Mouse (Mus musculus) liver, embryonic 15.5 days (tissue): ENCODE results near the gene Cdk2ap2. TPM values are rescaled to one million over a fixed set of nuclear protein-coding genes. Genes with fewer than 3 reads are reported as not detected.

Source experiments
- ATAC-seq: fragments of 200-750 bp; cut with Nextera tagmentation; 2 replicates; pipeline ENCODE4 v1.8.0; 2017; ENCODE audit warnings: moderate number of reproducible peaks, mild to moderate bottlenecking, moderate library complexity; ENCODE audit not compliant: insufficient read depth
- H3K27ac ChIP-seq: fragments of 300-500 bp; sonication (generic); replicated peaks from 2 replicates; pipeline ENCODE4 v1.5.1; 2015; ENCODE audit warnings: mild to moderate bottlenecking, inconsistent platforms
- H3K27me3 ChIP-seq: fragments of 300-500 bp; sonication (generic); 2 replicates; pipeline ENCODE4 v1.6.1; 2015; ENCODE audit warnings: mild to moderate bottlenecking, inconsistent platforms
- H3K36me3 ChIP-seq: fragments of 300-500 bp; sonication (generic); replicated peaks from 2 replicates; pipeline ENCODE4 v1.6.1; 2015; ENCODE audit warnings: moderate library complexity, mild to moderate bottlenecking, inconsistent platforms
- H3K4me1 ChIP-seq: fragments of 300-500 bp; sonication (generic); replicated peaks from 2 replicates; pipeline ENCODE4 v1.6.1; 2015; ENCODE audit warnings: inconsistent platforms
- H3K4me2 ChIP-seq: fragments of 300-500 bp; sonication (generic); 2 replicates; pipeline ENCODE4 v1.6.1; 2015; ENCODE audit warnings: moderate library complexity, mild to moderate bottlenecking, inconsistent platforms
- H3K4me3 ChIP-seq: fragments of 300-500 bp; sonication (generic); replicated peaks from 2 replicates; pipeline ENCODE4 v1.5.1; 2015; ENCODE audit warnings: mild to moderate bottlenecking, inconsistent platforms
- H3K9ac ChIP-seq: fragments of 300-500 bp; sonication (generic); 2 replicates; pipeline ENCODE4 v1.6.1; 2015; ENCODE audit warnings: moderate library complexity, mild to moderate bottlenecking, inconsistent platforms
- H3K9me3 ChIP-seq: fragments of 300-500 bp; sonication (generic); replicated peaks from 2 replicates; pipeline ENCODE4 v1.6.1; 2016; ENCODE audit warnings: inconsistent platforms
- WGBS: fragments of 180-500 bp; shearing (Covaris S2); methylation state at CpG from one replicate; pipeline ENCODE4 v1.1.7; 2015; ENCODE audit warnings: mixed read lengths; ENCODE audit not compliant: insufficient replicate concordance; 5-methylcytosine and 5-hydroxymethylcytosine counted together
- polyA plus RNA-seq: library from polyadenylated mRNA; unstranded; fragments of >200 nt; fragmentation: Nextera tagmentation; extraction: Ambion mirVana; gene quantifications from 2 replicates; pipeline ENCODE4 v1.2.1, GENCODE M21; 2015

The Cdk2ap2 gene
- polyA plus RNA-seq, 1 experiment from 2014 or later = 115 TPM

GRCm38 (mm10) chr19:4103792-4104191, 6.8 kb downstream of the Cdk2ap2 start:
- WGBS = 60% methylated on average over 3 of the region's 3 CpGs
- ATAC-seq = no peak

GRCm38 (mm10) chr19:4104675-4105194, 7.8 kb downstream of the Cdk2ap2 start:
- H3K27me3 ChIP-seq = peaks cover 44% of the 10 kb centered on the region
- H3K4me2 ChIP-seq = no peak overlapping the region
- ATAC-seq = no peak
- H3K27ac ChIP-seq = no peak overlapping the region
- H3K9me3 ChIP-seq = no peaks in the 10 kb centered on the region
- no peak overlapping the region for H3K4me3 ChIP-seq
- WGBS = 78% methylated on average over 16 of the region's 16 CpGs
- no peak overlapping the region for H3K9ac ChIP-seq
- peaks cover 20% of the 10 kb centered on the region for H3K4me1 ChIP-seq
- 0 out of 2 replicates have a peak, but pooled peaks cover 5% of the 10 kb centered on the region for H3K36me3 ChIP-seq

More at GRCm38 (mm10) chr19:4103792-4104191, 6.8 kb downstream of the Cdk2ap2 start:
- Histone ChIP-seq H3K36me3 (0 out of 2 replicates have a peak, but pooled peaks cover 5% of the 10 kb centered on the region), H3K9ac (no peak overlapping the region), H3K27me3 (peaks cover 47% of the 10 kb centered on the region), H3K4me2 (no peak overlapping the region), H3K4me1 (peaks cover 30% of the 10 kb centered on the region), H3K4me3 (no peak overlapping the region), H3K27ac (no peak overlapping the region), H3K9me3 (no peaks in the 10 kb centered on the region)

- no peak overlapping the region for H3K4me2 ChIP-seq
- H3K4me3 ChIP-seq = no peak overlapping the region
- H3K4me1 ChIP-seq = peaks cover 2% of the 10 kb centered on the region
- no peaks in the 10 kb centered on the region for H3K9me3 ChIP-seq
- no peak overlapping the region for H3K27ac ChIP-seq
- H3K36me3 ChIP-seq = 0 out of 2 replicates have a peak, but pooled peaks cover 7% of the 10 kb centered on the region
- WGBS = 84% methylated on average over 14 of the region's 14 CpGs
- no peak for ATAC-seq
- H3K9ac ChIP-seq = no peak overlapping the region
- peaks cover 24% of the 10 kb centered on the region for H3K27me3 ChIP-seq
Measured at GRCm38 (mm10) chr19:4106654-4107053, 9.7 kb downstream of the Cdk2ap2 start.

- Histone ChIP-seq H3K9me3 (no peaks in the 10 kb centered on the region), H3K4me2 (no peak overlapping the region), H3K27me3 (peaks cover 6% of the 10 kb centered on the region), H3K9ac (no peak overlapping the region), H3K36me3 (0 out of 2 replicates have a peak, but pooled peaks cover 24% of the 10 kb centered on the region), H3K4me3 (no peak overlapping the region), H3K27ac (no peak overlapping the region), H3K4me1 (peaks cover 19% of the 10 kb centered on the region)
- no peak for ATAC-seq
- 71% methylated on average over 9 of the region's 9 CpGs for WGBS
Measured at GRCm38 (mm10) chr19:4108535-4108934, 11.6 kb downstream of the Cdk2ap2 start.

GRCm38 (mm10) chr19:4112063-4112960, 15.3 kb downstream of the Cdk2ap2 start:
- no peaks in the 10 kb centered on the region for H3K27me3 ChIP-seq
- H3K4me1 ChIP-seq = peaks cover 31% of the 10 kb centered on the region
- no peak overlapping the region for H3K4me2 ChIP-seq
- no peaks in the 10 kb centered on the region for H3K9me3 ChIP-seq
- no peak for ATAC-seq
- H3K36me3 ChIP-seq = peaks cover 54% of the 10 kb centered on the region
- WGBS = 85% methylated on average over 26 of the region's 26 CpGs
- H3K4me3 ChIP-seq = no peak overlapping the region
- peak overlapping the region; percentile 66; the same call in 1 of the 2 replicates for H3K27ac ChIP-seq
- H3K9ac ChIP-seq = no peak overlapping the region

GRCm38 (mm10) chr19:4113186-4113805, 16.3 kb downstream of the Cdk2ap2 start:
- ATAC-seq = peak; percentile 72
- peak overlapping the region; percentile 56 for H3K4me2 ChIP-seq

GRCm38 (mm10) chr19:4113806-4114230, 16.8 kb downstream of the Cdk2ap2 start:
- no peaks in the 10 kb centered on the region for H3K27me3 ChIP-seq
- H3K4me1 ChIP-seq = peaks cover 31% of the 10 kb centered on the region
- 7% methylated on average over 5 of the region's 5 CpGs for WGBS
- H3K27ac ChIP-seq = peak overlapping the region; percentile 66
- peak; percentile 19; the same call in 1 of the 2 replicates for ATAC-seq
- peaks cover 62% of the 10 kb centered on the region for H3K36me3 ChIP-seq
- no peaks in the 10 kb centered on the region for H3K9me3 ChIP-seq
- H3K9ac ChIP-seq = peak overlapping the region; percentile 15
- peak overlapping the region; percentile 56 for H3K4me2 ChIP-seq
- H3K4me3 ChIP-seq = peak overlapping the region; percentile 12; the same call in 1 of the 2 replicates

More at GRCm38 (mm10) chr19:4113186-4113805, 16.3 kb downstream of the Cdk2ap2 start:
- H3K36me3 ChIP-seq = peaks cover 62% of the 10 kb centered on the region
- peak overlapping the region; percentile 66 for H3K27ac ChIP-seq
- H3K4me3 ChIP-seq = peak overlapping the region; percentile 12; the same call in 1 of the 2 replicates
- no peaks in the 10 kb centered on the region for H3K9me3 ChIP-seq
- WGBS = 25% methylated on average over 13 of the region's 13 CpGs
- peaks cover 31% of the 10 kb centered on the region for H3K4me1 ChIP-seq
- H3K27me3 ChIP-seq = no peaks in the 10 kb centered on the region
- peak overlapping the region; percentile 15 for H3K9ac ChIP-seq

GRCm38 (mm10) chr19:4114551-4114950, 17.6 kb downstream of the Cdk2ap2 start:
- H3K27ac ChIP-seq = peak overlapping the region; percentile 66; the same call in 1 of the 2 replicates
- no peak overlapping the region for H3K9ac ChIP-seq
- no peak for ATAC-seq
- H3K9me3 ChIP-seq = no peaks in the 10 kb centered on the region
- H3K36me3 ChIP-seq = peaks cover 62% of the 10 kb centered on the region
- no peak overlapping the region for H3K4me2 ChIP-seq
- peaks cover 34% of the 10 kb centered on the region for H3K4me1 ChIP-seq
- 83% methylated on average over 10 of the region's 10 CpGs for WGBS
- H3K27me3 ChIP-seq = no peaks in the 10 kb centered on the region
- no peak overlapping the region for H3K4me3 ChIP-seq

GRCm38 (mm10) chr19:4115144-4115543, 18.2 kb downstream of the Cdk2ap2 start:
- Histone ChIP-seq H3K4me2 (no peak overlapping the region), H3K36me3 (peaks cover 62% of the 10 kb centered on the region), H3K4me1 (peaks cover 40% of the 10 kb centered on the region), H3K9me3 (no peaks in the 10 kb centered on the region), H3K27me3 (no peaks in the 10 kb centered on the region), H3K4me3 (no peak overlapping the region), H3K27ac (no peak overlapping the region), H3K9ac (no peak overlapping the region)
- ATAC-seq = no peak
- 81% methylated on average over 10 of the region's 10 CpGs for WGBS

GRCm38 (mm10) chr19:4115816-4116215, 18.8 kb downstream of the Cdk2ap2 start:
- ATAC-seq = no peak
- Histone ChIP-seq H3K4me2 (no peak overlapping the region), H3K9me3 (no peaks in the 10 kb centered on the region), H3K9ac (no peak overlapping the region), H3K36me3 (peaks cover 62% of the 10 kb centered on the region), H3K27me3 (no peaks in the 10 kb centered on the region), H3K4me3 (no peak overlapping the region), H3K4me1 (peaks cover 46% of the 10 kb centered on the region), H3K27ac (no peak overlapping the region)
- WGBS = 84% methylated on average over 11 of the region's 11 CpGs

- peaks cover 57% of the 10 kb centered on the region for H3K36me3 ChIP-seq
- WGBS = 92% methylated on average over 7 of the region's 7 CpGs
Measured at GRCm38 (mm10) chr19:4117006-4117405, 20.0 kb downstream of the Cdk2ap2 start.

More at GRCm38 (mm10) chr19:4117006-4117405, 20.0 kb downstream of the Cdk2ap2 start:
- H3K27ac ChIP-seq = no peak overlapping the region
- no peak for ATAC-seq
- H3K4me1 ChIP-seq = peaks cover 53% of the 10 kb centered on the region
- H3K9me3 ChIP-seq = no peaks in the 10 kb centered on the region
- H3K4me3 ChIP-seq = no peak overlapping the region
- no peaks in the 10 kb centered on the region for H3K27me3 ChIP-seq
- H3K9ac ChIP-seq = no peak overlapping the region
- no peak overlapping the region for H3K4me2 ChIP-seq
